Mouse (Mus musculus): ENCODE measurements around the gene Ctcfl.

GRCm38 (mm10) chr2:173165357-173165756, 46.0 kb upstream of the Ctcfl start:
- no peak for TF ChIP-seq POLR2A (IDR thresholded peaks at IDR 0.05; ENCODE audit: control insufficient read depth, low read depth, low read length)
- TF ChIP-seq CTCF (IDR thresholded peaks at IDR 0.05; ENCODE audit: control insufficient read depth, insufficient read depth, insufficient replicate concordance, low read depth, low read length): no peak

Measured in testis, adult 2 months (tissue).